Mouse (Mus musculus) colon, adult 2 months (tissue): ENCODE results near the gene Bmp4. TPM values are rescaled to one million over a fixed set of nuclear protein-coding genes. Genes with fewer than 3 reads are reported as not detected.

ENCODE experiments used
- polyA plus RNA-seq: library from polyadenylated mRNA; depleted of rRNA; stranded (reverse); fragments of >200 nt; gene quantifications from 2 replicates; pipeline ENCODE4 v1.2.3, GENCODE M21; 2012; rRNA removed

Gene Bmp4
- polyA plus RNA-seq: 143 and 161 TPM in 2 replicates

GRCm38 (mm10) chr14:46390249-46390775, at the start of gene Bmp4:
Bmp4 (minus strand) TSS chr14:46390669.

GRCm38 (mm10) chr14:46379285-46379684, 11.2 kb downstream of the Bmp4 start, which contains the start of gene Gm15217:
Gm15217 (plus strand) TSS chr14:46379414.

Other genes with a start within 250 kb of the Bmp4 start
- gene Gm15217, start 11.3 kb downstream of the Bmp4 start, polyA plus RNA-seq: not detected in 2 replicates